Mouse (Mus musculus) spleen, postnatal 14 days (tissue): ENCODE results near the gene Epha10.

Source experiments
- DNase-seq, 2 experiments: peaks; one replicate each; pipeline ENCODE4 v3.0.0; 2021 to 2022; ENCODE audit warnings: low spot score in 2 of 2

Epha10 gene

GRCm38 (mm10) chr4:124880599-124880998 lies at the start of gene Epha10:
Gene Epha10, plus strand, starts transcription at chr4:124880899.
- no peak for DNase-seq

GRCm38 (mm10) chr4:124832796-124833195 lies 47.9 kb upstream of the Epha10 start:
- DNase-seq = no peak

GRCm38 (mm10) chr4:124838035-124838700 lies 42.5 kb upstream of the Epha10 start:
- DNase-seq = no peak

GRCm38 (mm10) chr4:124840998-124841397 lies 39.7 kb upstream of the Epha10 start:
- DNase-seq = no peak

GRCm38 (mm10) chr4:124843493-124843892 lies 37.2 kb upstream of the Epha10 start:
- DNase-seq = peak in 1 of 2 experiments; percentile 24

GRCm38 (mm10) chr4:124847573-124847972 lies 33.1 kb upstream of the Epha10 start:
- peak; percentile 63 to 77 for DNase-seq

- DNase-seq = no peak
Measured at GRCm38 (mm10) chr4:124849631-124850260, 31.0 kb upstream of the Epha10 start.

GRCm38 (mm10) chr4:124850261-124850913 lies 30.3 kb upstream of the Epha10 start, which contains the start of gene Yrdc:
Gene Yrdc, plus strand, starts transcription at chr4:124850679.
- DNase-seq = peak; percentile 84 to 87

GRCm38 (mm10) chr4:124850933-124851658 lies 29.6 kb upstream of the Epha10 start, which contains the start of gene 1110065P20Rik:
Gene 1110065P20Rik, minus strand, starts transcription at chr4:124851196.
- peak; percentile 37 to 50 for DNase-seq

- DNase-seq = no peak
Measured at GRCm38 (mm10) chr4:124856294-124856693, 24.4 kb upstream of the Epha10 start.

- DNase-seq = no peak
Measured at GRCm38 (mm10) chr4:124858370-124858769, 22.3 kb upstream of the Epha10 start.

- DNase-seq = peak in 1 of 2 experiments; percentile 31
Measured at GRCm38 (mm10) chr4:124860446-124860845, 20.3 kb upstream of the Epha10 start.

- DNase-seq = no peak
Measured at GRCm38 (mm10) chr4:124861283-124862188, 19.2 kb upstream of the Epha10 start, which contains the start of gene Maneal. Gene Maneal, minus strand, starts transcription at chr4:124862171.

- no peak for DNase-seq
Measured at GRCm38 (mm10) chr4:124872719-124873118, 8.0 kb upstream of the Epha10 start.

GRCm38 (mm10) chr4:124881341-124881908 lies 726 bp downstream of the Epha10 start:
- no peak for DNase-seq

- DNase-seq = no peak
Measured at GRCm38 (mm10) chr4:124882151-124882729, 1.5 kb downstream of the Epha10 start.

GRCm38 (mm10) chr4:124888702-124889101 lies 8.0 kb downstream of the Epha10 start:
- no peak for DNase-seq

- no peak for DNase-seq
Measured at GRCm38 (mm10) chr4:124889935-124890334, 9.2 kb downstream of the Epha10 start.

GRCm38 (mm10) chr4:124890831-124891230 lies 10.1 kb downstream of the Epha10 start:
- no peak for DNase-seq

- DNase-seq = no peak
Measured at GRCm38 (mm10) chr4:124893769-124894168, 13.1 kb downstream of the Epha10 start.
